Mouse (Mus musculus) brain, embryonic 14.5 days (tissue): ENCODE data around the gene Fbxo42.

ENCODE experiments used
- CTCF ChIP-seq: fragments of 200-500 bp; IDR thresholded peaks from 2 replicates; pipeline ENCODE4 v1.5.1; 2012; ENCODE audit warnings: inconsistent platforms, mild to moderate bottlenecking, moderate library complexity, borderline replicate concordance; ENCODE audit not compliant: insufficient read depth, insufficient read length; ENCODE audit errors: extremely low read depth
- POLR2A ChIP-seq: fragments of 200-500 bp; IDR thresholded peaks from 2 replicates; pipeline ENCODE4 v1.6.1; 2012; ENCODE audit warnings: mild to moderate bottlenecking, inconsistent platforms, borderline replicate concordance; ENCODE audit not compliant: poor library complexity, insufficient read depth, insufficient read length, severe bottlenecking; ENCODE audit errors: extremely low read depth

DNA sequence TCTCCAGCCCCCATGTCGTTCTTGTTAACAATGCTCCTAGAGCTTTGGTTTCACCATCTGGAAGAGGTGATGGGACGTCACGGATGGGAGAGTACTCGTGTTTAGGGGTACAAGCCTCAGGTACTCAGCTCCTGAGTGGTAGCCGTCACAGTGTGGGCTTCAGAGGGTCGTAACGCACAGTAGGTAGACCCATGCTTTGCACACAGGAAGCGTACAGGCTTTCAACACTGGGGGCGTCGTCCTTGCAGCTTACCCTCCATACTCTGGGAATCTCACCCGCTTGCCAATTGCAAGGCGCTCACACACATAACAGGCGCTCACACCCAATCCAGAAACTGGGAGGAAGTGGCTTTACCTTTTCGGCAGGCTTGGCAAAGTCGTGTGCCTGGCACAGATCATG, 94.1 kb downstream of the Fbxo42 start:
- TF ChIP-seq POLR2A: no peak
- TF ChIP-seq CTCF: no peak
